37 mouse cellular contexts compared by ENCODE assay signal in genomic region chr4:152169103-152169502, GRCm38 (mm10). TPM values are rescaled to one million over a fixed set of nuclear protein-coding genes. Genes with fewer than 3 reads are reported as not detected.
"Had no signal": no experiment of that assay in that cellular context is flagged by ENCODE, and none has a peak within 500 bp of the region (broad histone marks: within the 10 kb centered on the region; RNA-seq: fewer than 3 reads in every experiment).

No protein-coding gene starts in this region.

- H3K9ac ChIP-seq: heart, embryonic 13.5 days; heart, embryonic 15.5 days; hindbrain, embryonic 13.5 days; hindbrain, embryonic 15.5 days; kidney, embryonic 15.5 days; limb, embryonic 12.5 days; liver, embryonic 13.5 days had no signal

- H3K9me3 ChIP-seq: heart, embryonic 15.5 days; hindbrain, embryonic 13.5 days; hindbrain, embryonic 15.5 days; kidney, embryonic 15.5 days; limb, embryonic 10.5 days; limb, embryonic 12.5 days; liver, embryonic 13.5 days had no signal

- H3K27ac ChIP-seq: heart, adult 2 months; heart, embryonic 13.5 days; heart, embryonic 15.5 days; hindbrain, embryonic 15.5 days; hindbrain, postnatal 0 days; kidney, embryonic 15.5 days; kidney, postnatal 0 days; limb, embryonic 10.5 days; limb, embryonic 12.5 days; liver, embryonic 13.5 days had no signal

- H3K4me1 ChIP-seq: heart, embryonic 13.5 days; hindbrain, embryonic 13.5 days; liver, embryonic 13.5 days had no signal

- DNase-seq: gastrocnemius, postnatal 14 days; gastrocnemius, postnatal 36 days; heart, adult 11 months; heart, adult 2 months; heart, postnatal 14 days; heart, postnatal 36 days; kidney, adult 11 months; kidney, adult 2 months; kidney, adult 9 months; kidney, postnatal 14 days; kidney, postnatal 36 days; layer of hippocampus, adult 9-11 months; layer of hippocampus, postnatal 36 days; liver; liver, embryonic 13.5 days had no signal

- H3K4me3 ChIP-seq: heart, adult 2 months; heart, embryonic 13.5 days; heart, embryonic 15.5 days; hindbrain, embryonic 13.5 days; hindbrain, embryonic 15.5 days; kidney, embryonic 15.5 days; limb, embryonic 10.5 days; limb, embryonic 12.5 days; liver, embryonic 13.5 days had no signal

- H3K36me3 ChIP-seq: heart, embryonic 13.5 days; heart, embryonic 15.5 days; hindbrain, embryonic 13.5 days; hindbrain, embryonic 15.5 days; kidney, embryonic 15.5 days; limb, embryonic 10.5 days; limb, embryonic 12.5 days; liver, embryonic 13.5 days had no signal

RNA-seq across cellular contexts. Expression of gene Hes2, which starts 10.4 kb away (rescaled TPM):
- total RNA-seq: gastrocnemius, adult 18-20 months; gastrocnemius, adult 8-10 months; gastrocnemius, postnatal 14 days; gastrocnemius, postnatal 36 days; heart, adult 2 months; heart, postnatal 14 days; heart, postnatal 36 days; hematopoietic stem cell, adult 5-6 weeks; hindbrain, postnatal 0 days; layer of hippocampus, adult 18-20 months; layer of hippocampus, adult 8-10 months; layer of hippocampus, postnatal 14 days; layer of hippocampus, postnatal 36 days; left cerebral cortex, adult 18-20 months; left cerebral cortex, adult 8-10 months; left cerebral cortex, postnatal 10 days; left cerebral cortex, postnatal 25 days had no signal
- polyA plus RNA-seq: heart, adult 2 months; heart, embryonic 13.5 days; heart, postnatal 0 days; hindbrain, embryonic 15.5 days; hindbrain, postnatal 0 days; intestine, embryonic 14.5 days; limb, embryonic 10.5 days; limb, embryonic 12.5 days; liver, embryonic 11.5 days; liver, embryonic 13.5 days had no signal
